Mouse (Mus musculus) midbrain, embryonic 16.5 days (tissue): ENCODE data around the gene Foxp3. TPM values are rescaled to one million over a fixed set of nuclear protein-coding genes. Genes with fewer than 3 reads are reported as not detected.

ENCODE experiments used
- ATAC-seq: fragments of 200-750 bp; cut with Nextera tagmentation; 2 replicates; pipeline ENCODE4 v1.8.0; 2017; ENCODE audit warnings: moderate TSS enrichment
- H3K27ac ChIP-seq: fragments of 300-500 bp; sonication (generic); 2 replicates; pipeline ENCODE4 v1.5.1; 2014; ENCODE audit warnings: mild to moderate bottlenecking, low read length, mixed read lengths
- H3K27me3 ChIP-seq: fragments of 300-500 bp; sonication (generic); 2 replicates; pipeline ENCODE4 v1.6.1; 2014; ENCODE audit warnings: low read depth, low read length, mixed read lengths; ENCODE audit not compliant: control insufficient read depth, insufficient read depth
- H3K36me3 ChIP-seq: fragments of 300-500 bp; sonication (generic); 2 replicates; pipeline ENCODE4 v1.6.1; 2014; ENCODE audit warnings: mild to moderate bottlenecking, low read length, moderate library complexity, mixed read lengths; ENCODE audit not compliant: control insufficient read depth, insufficient read depth
- H3K4me1 ChIP-seq: fragments of 300-500 bp; sonication (generic); 2 replicates; pipeline ENCODE4 v1.6.1; 2014; ENCODE audit warnings: mild to moderate bottlenecking, low read length, mixed read lengths; ENCODE audit not compliant: control insufficient read depth, insufficient read depth
- H3K4me2 ChIP-seq: fragments of 300-500 bp; sonication (generic); 2 replicates; pipeline ENCODE4 v1.6.1; 2014; ENCODE audit warnings: mild to moderate bottlenecking, low read length, mixed read lengths
- H3K4me3 ChIP-seq: fragments of 300-500 bp; sonication (generic); 2 replicates; pipeline ENCODE4 v1.5.1; 2014; ENCODE audit warnings: low read depth, mild to moderate bottlenecking, low read length, moderate library complexity, mixed read lengths
- H3K9ac ChIP-seq: fragments of 300-500 bp; sonication (generic); 2 replicates; pipeline ENCODE4 v1.6.1; 2014; ENCODE audit warnings: low read depth, low read length, mixed read lengths
- H3K9me3 ChIP-seq: fragments of 300-500 bp; sonication (generic); replicated peaks from 2 replicates; pipeline ENCODE4 v1.6.1; 2014; ENCODE audit warnings: mild to moderate bottlenecking, low read length, mixed read lengths; ENCODE audit not compliant: control insufficient read depth, poor library complexity, severe bottlenecking
- WGBS: fragments of 180-500 bp; shearing (Covaris S2); extraction: QIAGEN DNeasy Blood & Tissue Kit; methylation state at CpG from one replicate; pipeline ENCODE4 v1.1.7; 2014; 5-methylcytosine and 5-hydroxymethylcytosine counted together
- polyA plus RNA-seq: library from polyadenylated mRNA; unstranded; fragments of >200 nt; fragmentation: Nextera tagmentation; extraction: Ambion mirVana; gene quantifications from 2 replicates; pipeline ENCODE4 v1.2.1, GENCODE M21; 2015

The Foxp3 gene
- polyA plus RNA-seq, result 0.15 TPM in 1 of 2 replicates, not detected in the other

GRCm38 (mm10) chrX:7573176-7574086 is at the start of gene Foxp3:
Gene Foxp3 (plus strand): TSS chrX:7573644.
- ATAC-seq, result peak; percentile 4
- WGBS, result 34% methylated on average over 49 of the region's 72 CpGs
- no peaks in the 10 kb centered on the region for H3K9me3 ChIP-seq
- no peaks in the 10 kb centered on the region for H3K27me3 ChIP-seq
- H3K4me2 ChIP-seq, result peak within 1 kb of the TSS; percentile 58
- peaks cover 28% of the 10 kb centered on the region for H3K4me1 ChIP-seq
- peak within 1 kb of the TSS; percentile 72 for H3K9ac ChIP-seq
- no peaks in the 10 kb centered on the region for H3K36me3 ChIP-seq
- H3K27ac ChIP-seq, result peak within 1 kb of the TSS; percentile 92
- H3K4me3 ChIP-seq, result peak within 1 kb of the TSS; percentile 52

- Histone ChIP-seq H3K4me1 (no peaks in the 10 kb centered on the region), H3K4me3 (no peak overlapping the region), H3K27ac (no peak overlapping the region), H3K36me3 (no peaks in the 10 kb centered on the region), H3K9me3 (no peaks in the 10 kb centered on the region), H3K4me2 (no peak overlapping the region), H3K27me3 (no peaks in the 10 kb centered on the region), H3K9ac (no peak overlapping the region)
- WGBS, result 15% methylated on average over 3 of the region's 3 CpGs
- no peak for ATAC-seq
Observed at GRCm38 (mm10) chrX:7524961-7525360, 48.5 kb upstream of the Foxp3 start.

GRCm38 (mm10) chrX:7553474-7553873 is 20.0 kb upstream of the Foxp3 start:
- ATAC-seq, result no peak
- Histone ChIP-seq H3K27me3 (no peaks in the 10 kb centered on the region), H3K36me3 (no peaks in the 10 kb centered on the region), H3K9me3 (no peaks in the 10 kb centered on the region), H3K9ac (no peak overlapping the region), H3K27ac (no peak overlapping the region), H3K4me1 (no peaks in the 10 kb centered on the region), H3K4me2 (no peak overlapping the region), H3K4me3 (no peak overlapping the region)
- WGBS, result 94% methylated on average over 4 of the region's 4 CpGs

- Histone ChIP-seq H3K4me3 (no peak overlapping the region), H3K27me3 (no peaks in the 10 kb centered on the region), H3K4me1 (no peaks in the 10 kb centered on the region), H3K36me3 (no peaks in the 10 kb centered on the region; the same call in 1 of the 2 replicates), H3K4me2 (no peak overlapping the region), H3K9me3 (no peaks in the 10 kb centered on the region), H3K9ac (no peak overlapping the region), H3K27ac (no peak overlapping the region)
- no peak for ATAC-seq
- 34% methylated on average over 2 of the region's 2 CpGs for WGBS
Observed at GRCm38 (mm10) chrX:7563076-7563475, 10.4 kb upstream of the Foxp3 start.

GRCm38 (mm10) chrX:7566352-7566751 is 7.1 kb upstream of the Foxp3 start:
- no peak for ATAC-seq
- no peak overlapping the region for H3K9ac ChIP-seq
- WGBS, result 91% methylated on average over 6 of the region's 6 CpGs
- no peaks in the 10 kb centered on the region for H3K9me3 ChIP-seq
- no peaks in the 10 kb centered on the region for H3K27me3 ChIP-seq
- H3K4me1 ChIP-seq, result peaks cover 7% of the 10 kb centered on the region
- H3K4me2 ChIP-seq, result no peak overlapping the region
- H3K4me3 ChIP-seq, result no peak overlapping the region
- H3K27ac ChIP-seq, result no peak overlapping the region
- H3K36me3 ChIP-seq, result no peaks in the 10 kb centered on the region

- no peak for ATAC-seq
- 79% methylated on average over 7 of the region's 9 CpGs for WGBS
- Histone ChIP-seq H3K9ac (no peak overlapping the region), H3K36me3 (no peaks in the 10 kb centered on the region), H3K4me3 (no peak overlapping the region), H3K4me1 (peaks cover 15% of the 10 kb centered on the region), H3K4me2 (no peak overlapping the region), H3K27me3 (no peaks in the 10 kb centered on the region), H3K9me3 (no peaks in the 10 kb centered on the region), H3K27ac (no peak overlapping the region)
Observed at GRCm38 (mm10) chrX:7567491-7567890, 6.0 kb upstream of the Foxp3 start.

GRCm38 (mm10) chrX:7570481-7571175 is 2.8 kb upstream of the Foxp3 start:
- Histone ChIP-seq H3K4me3 (no peak overlapping the region), H3K27ac (no peak overlapping the region), H3K9ac (no peak overlapping the region), H3K36me3 (no peaks in the 10 kb centered on the region), H3K9me3 (no peaks in the 10 kb centered on the region), H3K4me1 (peaks cover 28% of the 10 kb centered on the region), H3K4me2 (no peak overlapping the region), H3K27me3 (no peaks in the 10 kb centered on the region)
- WGBS, result 57% methylated on average over 7 of the region's 7 CpGs
- no peak for ATAC-seq

GRCm38 (mm10) chrX:7571565-7572136 is 1.8 kb upstream of the Foxp3 start:
- H3K4me3 ChIP-seq, result no peak overlapping the region
- whole genome bisulfite sequencing, result 95% methylated on average over 9 of the region's 9 CpGs
- no peak overlapping the region for H3K4me2 ChIP-seq
- H3K4me1 ChIP-seq, result peaks cover 28% of the 10 kb centered on the region
- H3K27ac ChIP-seq, result no peak overlapping the region
- no peaks in the 10 kb centered on the region for H3K27me3 ChIP-seq
- no peak for ATAC-seq
- H3K9ac ChIP-seq, result no peak overlapping the region
- no peaks in the 10 kb centered on the region for H3K9me3 ChIP-seq
- H3K36me3 ChIP-seq, result no peaks in the 10 kb centered on the region
